Mouse (Mus musculus) urinary bladder, adult 2 months (tissue): Measurements from ENCODE around the gene Scgb1b20. TPM values are rescaled to one million over a fixed set of nuclear protein-coding genes. Genes with fewer than 3 reads are reported as not detected.
"Not testable (repeated sequence)": the region's sequence is repeated elsewhere in the genome, so short reads cannot be mapped to it uniquely, and the experiment has no call there.

Experiments
- DNase-seq: peaks from one replicate; pipeline ENCODE4 v3.0.0; 2022; ENCODE audit warnings: low spot score
- polyA plus RNA-seq: library from polyadenylated mRNA; depleted of rRNA; stranded (reverse); fragments of >200 nt; gene quantifications from 2 replicates; pipeline ENCODE4 v1.2.3, GENCODE M21; 2012; rRNA removed

The Scgb1b20 gene
- not detected in 2 replicates for polyA plus RNA-seq

GRCm38 (mm10) chr7:33372934-33373333 lies at the start of gene Scgb1b20:
Scgb1b20 (plus strand) TSS chr7:33373234.
- DNase-seq: not testable (repeated sequence)

GRCm38 (mm10) chr7:33366222-33366621 lies 6.8 kb upstream of the Scgb1b20 start, which contains the start of gene Scgb2b20:
Scgb2b20 (minus strand) TSS chr7:33366322.
- not testable (repeated sequence) for DNase-seq

GRCm38 (mm10) chr7:33399749-33400148 lies 26.7 kb downstream of the Scgb1b20 start:
- not testable (repeated sequence) for DNase-seq

- DNase-seq: no peak
Measured at GRCm38 (mm10) chr7:33401650-33402049, 28.6 kb downstream of the Scgb1b20 start.

- DNase-seq: not testable (repeated sequence)
Measured at GRCm38 (mm10) chr7:33409681-33410080, 36.6 kb downstream of the Scgb1b20 start.

Other genes with a start within 250 kb of the Scgb1b20 start
- not detected in 2 replicates for gene Scgb2b18, start 199.4 kb upstream of the Scgb1b20 start, polyA plus RNA-seq
- gene Scgb1b18, start 187.7 kb upstream of the Scgb1b20 start, polyA plus RNA-seq: not detected in 2 replicates
- gene Scgb2b19, start 92.9 kb upstream of the Scgb1b20 start, polyA plus RNA-seq: not detected in 2 replicates
- not detected in 2 replicates for gene Scgb1b19, start 85.9 kb upstream of the Scgb1b20 start, polyA plus RNA-seq
- not detected in 2 replicates for gene Scgb2b20, start 6.9 kb upstream of the Scgb1b20 start, polyA plus RNA-seq
- gene Scgb2b21, start 147.2 kb downstream of the Scgb1b20 start, polyA plus RNA-seq: not detected in 2 replicates